Mouse (Mus musculus): ENCODE data around the gene Rpl14. TPM values are rescaled to one million over a fixed set of nuclear protein-coding genes. Genes with fewer than 3 reads are reported as not detected.

Gene Rpl14
- polyA plus RNA-seq, 1 experiment from 2014 or later = 425 TPM

DNA sequence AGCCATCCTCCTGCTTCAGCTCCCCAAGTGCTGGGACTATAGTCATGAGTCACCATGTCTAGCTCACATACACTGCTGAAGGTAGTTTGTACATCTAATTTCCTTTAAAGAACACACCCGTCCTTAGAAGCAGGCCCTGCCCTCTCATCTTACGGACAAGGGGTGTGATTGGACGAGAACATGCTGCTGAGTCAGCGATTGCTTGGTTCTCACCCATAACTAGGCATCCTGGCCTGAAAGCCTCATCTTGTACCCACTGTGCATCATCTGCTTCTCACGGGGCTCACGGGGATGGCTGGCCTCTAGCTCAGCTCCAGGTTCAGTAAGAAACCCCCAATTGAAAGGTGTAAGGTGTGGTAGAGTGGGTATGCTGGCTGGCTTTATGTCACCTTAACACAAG lies 42.8 kb downstream of the Rpl14 start:
- no peak for ATAC-seq (ENCODE audit: extremely low read depth, insufficient number of reproducible peaks, low FRiP score, low TSS enrichment)
- 83% methylated on average over 6 of the region's 6 CpGs for WGBS
- no peaks in the 10 kb centered on the region for H3K9me3 ChIP-seq
- no peak overlapping the region for H3K27ac ChIP-seq (replicated peaks)
- no peaks in the 10 kb centered on the region for H3K4me1 ChIP-seq
- H3K36me3 ChIP-seq = no peaks in the 10 kb centered on the region
- no peak overlapping the region for H3K4me2 ChIP-seq
- peaks cover 11% of the 10 kb centered on the region for H3K27me3 ChIP-seq (replicated peaks)
- H3K4me3 ChIP-seq = no peak overlapping the region
- H3K9ac ChIP-seq = no peak overlapping the region

DNA sequence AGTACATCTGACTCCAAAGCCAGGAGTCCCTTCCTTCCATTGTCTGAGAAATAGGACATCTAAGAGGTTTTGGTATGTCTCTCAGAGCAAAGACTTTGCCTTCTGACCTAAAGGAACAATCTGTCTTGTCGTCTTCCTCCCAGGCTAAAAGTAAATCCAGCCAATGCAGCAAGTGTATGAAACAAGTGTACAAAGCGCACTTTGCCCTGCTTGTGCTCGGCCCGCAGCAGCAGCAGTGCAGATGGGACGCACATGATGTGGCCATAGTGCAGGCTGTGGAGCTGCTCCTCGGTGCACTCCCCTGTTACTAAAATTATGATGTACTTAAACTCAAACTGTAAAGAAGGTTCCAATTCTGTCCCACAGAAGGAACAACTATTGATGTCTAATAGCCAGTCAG lies 46.9 kb downstream of the Rpl14 start:
- no peak overlapping the region for H3K4me2 ChIP-seq
- no peaks in the 10 kb centered on the region for H3K36me3 ChIP-seq
- WGBS = 81% methylated on average over 6 of the region's 6 CpGs
- ATAC-seq (ENCODE audit: extremely low read depth, insufficient number of reproducible peaks, low FRiP score, low TSS enrichment) = no peak
- H3K4me3 ChIP-seq = no peak overlapping the region
- H3K27me3 ChIP-seq (replicated peaks) = peaks cover 31% of the 10 kb centered on the region
- H3K27ac ChIP-seq (replicated peaks) = no peak overlapping the region
- H3K9ac ChIP-seq = no peak overlapping the region
- peaks cover 10% of the 10 kb centered on the region for H3K4me1 ChIP-seq
- H3K9me3 ChIP-seq = peaks cover 10% of the 10 kb centered on the region

DNA sequence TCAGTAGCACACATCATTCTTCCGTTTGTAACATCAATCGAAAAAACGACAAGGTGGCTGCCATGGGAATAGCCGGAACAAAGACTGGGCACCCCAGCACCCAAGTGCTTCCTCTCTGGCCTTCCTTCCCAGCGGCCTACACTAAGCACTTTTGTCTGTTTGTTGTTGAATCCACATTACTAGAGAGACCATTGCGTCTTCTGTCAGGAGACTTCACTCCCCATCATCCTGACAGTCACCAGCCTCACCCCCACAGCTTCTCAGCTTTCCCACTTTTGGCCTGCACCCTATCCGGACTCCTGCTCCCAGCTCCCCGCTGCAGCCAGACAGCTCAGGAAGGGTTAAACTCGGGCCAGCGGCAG lies 48.1 kb downstream of the Rpl14 start:
- 13% methylated on average over 10 of the region's 10 CpGs for WGBS
- H3K4me1 ChIP-seq = peaks cover 10% of the 10 kb centered on the region

DNA sequence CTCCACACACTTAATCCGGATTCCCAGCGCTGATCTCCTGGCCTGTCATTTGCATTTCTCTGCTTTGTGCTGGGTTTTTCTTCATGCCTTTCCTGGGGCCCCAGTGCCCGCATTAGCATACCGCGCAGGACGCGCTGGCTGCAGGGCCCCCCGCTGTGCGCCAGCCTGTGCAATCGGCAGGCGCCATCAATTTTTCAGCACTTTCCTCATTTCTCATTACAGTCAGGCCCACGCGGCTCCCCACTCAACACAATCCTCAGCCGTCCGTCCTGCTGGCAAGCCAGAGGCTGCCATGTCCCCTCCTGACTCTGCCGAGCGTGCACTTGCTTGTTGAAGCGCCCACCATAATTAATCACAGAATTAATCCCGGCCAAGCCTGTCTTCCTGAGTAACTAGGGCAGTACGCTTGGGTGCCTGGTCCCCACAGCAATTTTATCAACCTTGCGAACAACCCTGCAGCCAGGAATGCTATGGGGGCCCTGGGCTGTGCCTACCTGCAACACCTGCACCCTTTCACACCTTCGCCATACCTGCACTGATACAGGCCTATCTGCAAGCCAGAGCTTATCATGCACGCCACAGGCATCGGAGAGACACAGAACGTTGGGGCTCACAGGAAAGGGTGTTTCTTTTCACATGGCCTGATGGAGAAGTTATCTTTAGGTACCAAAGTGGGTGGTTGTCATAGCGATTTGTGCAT lies 48.6 kb downstream of the Rpl14 start:
- Histone ChIP-seq H3K9me3 (peaks cover 23% of the 10 kb centered on the region), H3K9ac (peak overlapping the region; percentile 65), H3K27me3 (replicated peaks) (peaks cover 31% of the 10 kb centered on the region), H3K36me3 (no peaks in the 10 kb centered on the region), H3K4me2 (peak overlapping the region; percentile 70), H3K4me1 (peaks cover 10% of the 10 kb centered on the region), H3K4me3 (peak overlapping the region; percentile 44), H3K27ac (replicated peaks) (no peak overlapping the region)
- no peak for ATAC-seq (ENCODE audit: extremely low read depth, insufficient number of reproducible peaks, low FRiP score, low TSS enrichment)
- 7% methylated on average over 26 of the region's 26 CpGs for WGBS

More for the DNA sequence above, 48.1 kb downstream of the Rpl14 start:
- no peak for ATAC-seq (ENCODE audit: extremely low read depth, insufficient number of reproducible peaks, low FRiP score, low TSS enrichment)
- Histone ChIP-seq H3K27ac (replicated peaks) (no peak overlapping the region), H3K36me3 (no peaks in the 10 kb centered on the region), H3K27me3 (replicated peaks) (peaks cover 31% of the 10 kb centered on the region), H3K4me3 (peak overlapping the region; percentile 44), H3K9ac (peak overlapping the region; percentile 65), H3K4me2 (peak overlapping the region; percentile 70), H3K9me3 (peaks cover 18% of the 10 kb centered on the region)

DNA sequence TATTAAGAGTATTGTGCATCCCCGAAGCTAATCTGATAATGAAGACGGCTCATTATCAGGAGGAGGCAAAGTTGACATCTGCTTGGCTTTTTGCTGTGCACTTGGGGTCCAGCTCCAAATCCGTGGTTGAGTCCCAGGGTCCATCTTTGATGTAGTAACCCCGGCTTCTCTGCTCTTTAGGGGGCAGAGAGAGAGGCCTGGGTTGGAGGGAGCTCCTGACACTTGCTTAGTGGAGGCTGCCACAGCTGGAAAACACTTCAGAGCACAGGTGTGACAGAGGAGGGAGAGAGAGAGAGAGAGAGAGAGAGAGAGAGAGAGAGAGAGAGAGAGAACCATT lies 49.1 kb downstream of the Rpl14 start:
- no peak for ATAC-seq (ENCODE audit: extremely low read depth, insufficient number of reproducible peaks, low FRiP score, low TSS enrichment)
- 29% methylated on average over 4 of the region's 4 CpGs for WGBS

More for the DNA sequence above, 49.1 kb downstream of the Rpl14 start:
- peaks cover 28% of the 10 kb centered on the region for H3K9me3 ChIP-seq
- no peaks in the 10 kb centered on the region for H3K36me3 ChIP-seq
- H3K27me3 ChIP-seq (replicated peaks) = peaks cover 31% of the 10 kb centered on the region
- H3K27ac ChIP-seq (replicated peaks) = no peak overlapping the region
- no peak overlapping the region for H3K9ac ChIP-seq
- H3K4me2 ChIP-seq = no peak overlapping the region; the same call in 1 of the 2 replicates
- H3K4me3 ChIP-seq = no peak overlapping the region
- peaks cover 10% of the 10 kb centered on the region for H3K4me1 ChIP-seq

Other genes with a start within 250 kb of the Rpl14 start
- gene Eif1b, start 79.2 kb upstream of the Rpl14 start, polyA plus RNA-seq (2015; fragmentation: Nextera tagmentation; extraction: Ambion mirVana) = 125 and 143 TPM in 2 replicates
- gene Entpd3, start 31.6 kb upstream of the Rpl14 start, polyA plus RNA-seq (2015; fragmentation: Nextera tagmentation; extraction: Ambion mirVana) = 0.40 and 0.55 TPM in 2 replicates

All from heart, embryonic 13.5 days (tissue).